ENCODE assay signal across 19 mouse cellular contexts in genomic region chr1:184617853-184618454, GRCm38 (mm10).
DNase-seq lines count a peak whose midpoint lies in the region; ATAC-seq and TF ChIP-seq lines count a peak whose summit lies in the region.
"Had no signal": no experiment of that assay in that cellular context is flagged by ENCODE, and none has a peak within 500 bp of the region (broad histone marks: within the 10 kb centered on the region; RNA-seq: fewer than 3 reads in every experiment).

No protein-coding gene starts in this region.

- 65% methylated on average over 8 of the region's 8 CpGs for WGBS in liver, postnatal 0 days (ENCODE audit: insufficient replicate concordance)
- 72% methylated on average over 8 of the region's 8 CpGs for WGBS in liver, embryonic 11.5 days
- 84% methylated on average over 8 of the region's 8 CpGs for WGBS in hindbrain, embryonic 12.5 days

- no peaks in the 10 kb centered on the region for H3K27me3 ChIP-seq in liver, postnatal 0 days (ENCODE audit: insufficient read depth, low read length)
- H3K27me3 ChIP-seq in liver, embryonic 11.5 days (replicated peaks; ENCODE audit: control insufficient read depth, insufficient read depth, low read length) = no peaks in the 10 kb centered on the region
- no peaks in the 10 kb centered on the region for H3K27me3 ChIP-seq in splenic B cell, adult 2 months (ENCODE audit: control insufficient read depth, insufficient read depth, low read length, poor library complexity, severe bottlenecking)
- H3K27me3 ChIP-seq in hindbrain, embryonic 12.5 days = no peaks in the 10 kb centered on the region
- H3K27me3 ChIP-seq: forebrain, embryonic 13.5 days; heart, embryonic 13.5 days; liver, embryonic 12.5 days; midbrain, embryonic 15.5 days; Patski had no signal

- H3K4me1 ChIP-seq in liver, postnatal 0 days (ENCODE audit: insufficient read depth) = no peaks in the 10 kb centered on the region
- no peaks in the 10 kb centered on the region for H3K4me1 ChIP-seq in liver, embryonic 11.5 days (replicated peaks; ENCODE audit: control insufficient read depth, insufficient read depth, low read length)
- no peaks in the 10 kb centered on the region for H3K4me1 ChIP-seq in hindbrain, embryonic 12.5 days
- H3K4me1 ChIP-seq: forebrain, embryonic 13.5 days; liver, embryonic 12.5 days; midbrain, embryonic 15.5 days had no signal

- H3K9ac ChIP-seq in liver, postnatal 0 days (replicated peaks) = no peak overlapping the region
- no peak overlapping the region for H3K9ac ChIP-seq in liver, embryonic 11.5 days (ENCODE audit: low read depth, low read length)
- H3K9ac ChIP-seq in hindbrain, embryonic 12.5 days = no peak overlapping the region
- H3K9ac ChIP-seq: forebrain, embryonic 13.5 days; heart, embryonic 13.5 days; hindbrain, embryonic 14.5 days; liver, embryonic 12.5 days; midbrain, embryonic 15.5 days had no signal

- H3K27ac ChIP-seq in liver, postnatal 0 days (ENCODE audit: low read depth) = no peak overlapping the region
- H3K27ac ChIP-seq in liver, embryonic 11.5 days (ENCODE audit: low read depth, low read length) = no peak overlapping the region
- H3K27ac ChIP-seq in hindbrain, embryonic 12.5 days = no peak overlapping the region
- H3K27ac ChIP-seq: forebrain, embryonic 13.5 days; heart, embryonic 13.5 days; hindbrain, embryonic 14.5 days; liver, embryonic 12.5 days; midbrain, embryonic 15.5 days had no signal

- H3K36me3 ChIP-seq in liver, postnatal 0 days (replicated peaks; ENCODE audit: insufficient read depth, low read length) = no peaks in the 10 kb centered on the region
- H3K36me3 ChIP-seq in liver, embryonic 11.5 days (ENCODE audit: control insufficient read depth, insufficient read depth, low read length) = no peaks in the 10 kb centered on the region
- no peaks in the 10 kb centered on the region for H3K36me3 ChIP-seq in splenic B cell, adult 2 months (ENCODE audit: control insufficient read depth, insufficient read depth, low read length, poor library complexity, severe bottlenecking)
- no peaks in the 10 kb centered on the region for H3K36me3 ChIP-seq in hindbrain, embryonic 12.5 days
- H3K36me3 ChIP-seq: heart, embryonic 13.5 days; liver, embryonic 12.5 days; midbrain, embryonic 15.5 days had no signal

- peak; percentile 79 for TF ChIP-seq EP300 in liver, postnatal 0 days (IDR thresholded peaks at IDR 0.05; ENCODE audit: low read depth)

- TF ChIP-seq CTCF in liver, postnatal 0 days (IDR thresholded peaks at IDR 0.05; ENCODE audit: low read depth) = no peak

- peak; percentile 29 for DNase-seq in liver, postnatal 0 days
- DNase-seq in liver, embryonic 11.5 days (ENCODE audit: low spot score) = no peak
- DNase-seq in R1 (ENCODE audit: low read depth, low spot score) = peak; percentile 6
- DNase-seq in gonadal fat pad, adult 2 months (ENCODE audit: low read depth) = peak; percentile 4
- peak; percentile 14 for DNase-seq in splenic B cell, adult 2 months (ENCODE audit: low read depth, low spot score)
- no peak for DNase-seq in cerebellum, adult 8-10 months
- DNase-seq: cerebellum, adult 18-20 months; embryo, embryonic 11 days; kidney, postnatal 4 days; right cerebral cortex, postnatal 4 days; thymus, adult 18-20 months had no signal

- ATAC-seq in liver, postnatal 0 days = peak; percentile 65
- no peak for ATAC-seq in liver, embryonic 11.5 days (replicated peaks; ENCODE audit: low FRiP score)
- no peak for ATAC-seq in hindbrain, embryonic 12.5 days (ENCODE audit: low FRiP score)
- ATAC-seq: forebrain, embryonic 13.5 days; intestine, postnatal 0 days; liver, embryonic 12.5 days; midbrain, embryonic 15.5 days; Patski had no signal

- no peak overlapping the region for H3K4me3 ChIP-seq in liver, postnatal 0 days (ENCODE audit: low read depth, low read length)
- H3K4me3 ChIP-seq in liver, embryonic 11.5 days (ENCODE audit: low read depth, low read length) = no peak overlapping the region
- H3K4me3 ChIP-seq in hindbrain, embryonic 12.5 days = no peak overlapping the region
- H3K4me3 ChIP-seq: forebrain, embryonic 13.5 days; heart, embryonic 13.5 days; liver, embryonic 12.5 days; midbrain, embryonic 15.5 days had no signal

- no peak overlapping the region for H3K4me2 ChIP-seq in liver, postnatal 0 days (ENCODE audit: low read depth, low read length)
- no peak overlapping the region for H3K4me2 ChIP-seq in liver, embryonic 11.5 days
- no peak overlapping the region for H3K4me2 ChIP-seq in hindbrain, embryonic 12.5 days (replicated peaks)
- H3K4me2 ChIP-seq: forebrain, embryonic 13.5 days; heart, embryonic 13.5 days; hindbrain, embryonic 14.5 days; liver, embryonic 12.5 days; midbrain, embryonic 15.5 days had no signal

- H3K9me3 ChIP-seq in liver, postnatal 0 days (ENCODE audit: low read length) = no peaks in the 10 kb centered on the region; the same call in 1 of the 2 replicates
- H3K9me3 ChIP-seq in liver, embryonic 11.5 days (ENCODE audit: control insufficient read depth, low read length) = no peaks in the 10 kb centered on the region
- H3K9me3 ChIP-seq in hindbrain, embryonic 12.5 days (replicated peaks) = no peaks in the 10 kb centered on the region
- H3K9me3 ChIP-seq: forebrain, embryonic 13.5 days; heart, embryonic 13.5 days; midbrain, embryonic 15.5 days had no signal

Comparison
In these comparisons a context has a peak if more than half of its experiments do, and no peak if none do; other contexts are left out.
1. DNase-seq: peak in liver, postnatal 0 days (single experiment), R1 (single experiment), gonadal fat pad, adult 2 months (single experiment) and splenic B cell, adult 2 months (single experiment); none in liver, embryonic 11.5 days (single experiment) and cerebellum, adult 8-10 months (single experiment).